Mouse (Mus musculus) intestine, embryonic 14.5 days (tissue): ENCODE results near the gene Asic2. TPM values are rescaled to one million over a fixed set of nuclear protein-coding genes. Genes with fewer than 3 reads are reported as not detected.
A peak's percentile ranks its signal among the peaks of the same experiment; 100 is the strongest.
"Not testable (repeated sequence)": the region's sequence is repeated elsewhere in the genome, so short reads cannot be mapped to it uniquely, and the experiment has no call there.

ENCODE experiments used
- ATAC-seq: fragments of 200-750 bp; cut with Nextera tagmentation; replicated peaks from 2 replicates; pipeline ENCODE4 v1.8.0; 2017; ENCODE audit warnings: low read depth, moderate number of reproducible peaks, moderate TSS enrichment, moderate library complexity; ENCODE audit not compliant: low FRiP score, low TSS enrichment
- DNase-seq: peaks from one replicate; pipeline ENCODE4 v3.0.0-alpha.2; 2018; ENCODE audit warnings: low spot score
- H3K27ac ChIP-seq: fragments of 300-500 bp; sonication (generic); 2 replicates; pipeline ENCODE4 v1.5.1; 2014; ENCODE audit warnings: low read depth, mild to moderate bottlenecking, control low read depth
- H3K27me3 ChIP-seq: fragments of 300-500 bp; sonication (generic); replicated peaks from 2 replicates; pipeline ENCODE4 v1.6.1; 2014; ENCODE audit warnings: low read length, control low read depth; ENCODE audit not compliant: control insufficient read depth, insufficient read depth
- H3K36me3 ChIP-seq: fragments of 300-500 bp; sonication (generic); 2 replicates; pipeline ENCODE4 v1.6.1; 2014; ENCODE audit warnings: low read length, control low read depth; ENCODE audit not compliant: control insufficient read depth, insufficient read depth
- H3K4me1 ChIP-seq: fragments of 300-500 bp; sonication (generic); replicated peaks from 2 replicates; pipeline ENCODE4 v1.6.1; 2014; ENCODE audit warnings: low read length, control low read depth, mixed read lengths; ENCODE audit not compliant: control insufficient read depth, insufficient read depth
- H3K4me2 ChIP-seq: fragments of 300-500 bp; sonication (generic); 2 replicates; pipeline ENCODE4 v1.6.1; 2014; ENCODE audit warnings: low read length
- H3K4me3 ChIP-seq: fragments of 300-500 bp; sonication (generic); 2 replicates; pipeline ENCODE4 v1.5.1; 2014; ENCODE audit warnings: low read depth, low read length, control low read depth, mixed read lengths
- H3K9ac ChIP-seq: fragments of 300-500 bp; sonication (generic); 2 replicates; pipeline ENCODE4 v1.6.1; 2014; ENCODE audit warnings: mild to moderate bottlenecking, low read length
- H3K9me3 ChIP-seq: fragments of 300-500 bp; sonication (generic); 2 replicates; pipeline ENCODE4 v1.6.1; 2016; ENCODE audit warnings: low read length, control low read depth; ENCODE audit not compliant: control insufficient read depth
- WGBS: fragments of 180-500 bp; shearing (Covaris S2); extraction: QIAGEN DNeasy Blood & Tissue Kit; methylation state at CpG from one replicate; pipeline ENCODE4 v1.1.7; 2014; 5-methylcytosine and 5-hydroxymethylcytosine counted together
- polyA plus RNA-seq: library from polyadenylated mRNA; unstranded; fragments of >200 nt; fragmentation: Nextera tagmentation; extraction: Ambion mirVana; gene quantifications from 2 replicates; pipeline ENCODE4 v1.2.1, GENCODE M21; 2014

Asic2 gene
- polyA plus RNA-seq, 1 experiment from 2014 or later = 0.22 TPM

- Histone ChIP-seq H3K27ac (no peak overlapping the region), H3K36me3 (no peaks in the 10 kb centered on the region), H3K4me1 (no peaks in the 10 kb centered on the region), H3K4me3 (no peak overlapping the region), H3K9ac (no peak overlapping the region), H3K9me3 (no peaks in the 10 kb centered on the region), H3K27me3 (no peaks in the 10 kb centered on the region), H3K4me2 (no peak overlapping the region)
- WGBS = 75% methylated on average over 2 of the region's 2 CpGs
- ATAC-seq = no peak
- no peak for DNase-seq
Observed at GRCm38 (mm10) chr11:81263757-81264156, 704.5 kb downstream of the Asic2 start.

DNA sequence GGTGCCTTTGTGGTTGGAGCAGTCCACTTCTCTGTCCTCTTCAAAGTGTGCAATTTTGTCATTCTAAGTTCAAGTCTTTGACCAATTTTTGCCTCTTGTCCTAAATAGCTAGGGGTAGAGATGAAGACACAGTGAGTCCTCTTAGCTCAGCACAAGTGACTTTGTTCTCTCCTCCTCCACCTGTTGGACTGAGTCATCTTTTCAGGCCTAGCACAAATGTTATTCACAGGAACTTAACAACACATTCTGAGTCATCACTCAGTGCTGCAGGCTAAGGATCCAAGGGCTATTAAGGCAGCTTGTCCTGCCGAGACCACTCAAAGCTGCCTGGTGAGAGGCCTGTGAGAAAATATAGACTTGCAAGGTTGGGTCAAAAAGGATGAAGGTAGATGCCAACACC, 705.1 kb downstream of the Asic2 start:
- no peak for ATAC-seq
- Histone ChIP-seq H3K9ac (no peak overlapping the region), H3K36me3 (no peaks in the 10 kb centered on the region), H3K9me3 (no peaks in the 10 kb centered on the region), H3K4me2 (no peak overlapping the region), H3K27me3 (no peaks in the 10 kb centered on the region), H3K4me1 (no peaks in the 10 kb centered on the region), H3K27ac (no peak overlapping the region), H3K4me3 (no peak overlapping the region)
- WGBS = 66% methylated on average over 1 of the region's 1 CpGs
- DNase-seq = no peak

DNA sequence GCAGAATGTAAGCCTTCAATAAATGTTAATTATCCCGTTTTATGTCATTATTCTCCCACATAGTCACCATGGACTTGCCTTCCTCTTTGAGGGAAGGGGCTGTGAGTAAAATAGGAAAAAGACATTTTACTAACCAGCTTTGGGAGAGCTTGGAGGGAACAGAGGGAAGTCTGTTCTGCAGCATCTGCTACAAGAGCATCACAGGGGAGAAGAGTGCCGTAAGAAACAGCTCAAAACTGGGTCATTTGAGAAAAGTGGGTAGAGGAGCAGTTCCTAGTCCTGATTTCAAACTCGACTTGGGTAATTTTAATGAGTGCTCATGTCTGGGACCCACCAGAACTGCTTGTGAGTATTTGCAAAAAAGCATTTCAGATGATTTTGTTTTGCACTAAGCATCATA, 707.0 kb downstream of the Asic2 start:
- H3K4me3 ChIP-seq = no peak overlapping the region
- H3K27me3 ChIP-seq = no peaks in the 10 kb centered on the region
- H3K9ac ChIP-seq = no peak overlapping the region
- WGBS = 86% methylated on average over 3 of the region's 3 CpGs
- H3K4me1 ChIP-seq = no peaks in the 10 kb centered on the region
- no peaks in the 10 kb centered on the region for H3K36me3 ChIP-seq
- no peaks in the 10 kb centered on the region for H3K9me3 ChIP-seq
- H3K27ac ChIP-seq = no peak overlapping the region
- H3K4me2 ChIP-seq = no peak overlapping the region
- DNase-seq (no peak), ATAC-seq (no peak)

GRCm38 (mm10) chr11:81241183-81241582, 727.1 kb downstream of the Asic2 start:
- DNase-seq, H3K27ac ChIP-seq, H3K4me2 ChIP-seq, H3K9ac ChIP-seq, H3K27me3 ChIP-seq, H3K4me1 ChIP-seq, H3K9me3 ChIP-seq, ATAC-seq, H3K4me3 ChIP-seq, H3K36me3 ChIP-seq: not testable (repeated sequence)
- 95% methylated on average over 18 of the region's 18 CpGs for WGBS

- Histone ChIP-seq H3K9ac (no peak overlapping the region), H3K4me1 (no peaks in the 10 kb centered on the region), H3K4me2 (no peak overlapping the region), H3K36me3 (no peaks in the 10 kb centered on the region), H3K27me3 (no peaks in the 10 kb centered on the region), H3K4me3 (no peak overlapping the region), H3K27ac (no peak overlapping the region), H3K9me3 (no peaks in the 10 kb centered on the region)
- DNase-seq (peak; percentile 59), ATAC-seq (no peak)
- 47% methylated on average over 13 of the region's 13 CpGs for WGBS
Observed at GRCm38 (mm10) chr11:81239966-81240681, 728.1 kb downstream of the Asic2 start.

GRCm38 (mm10) chr11:81239091-81239490, 729.2 kb downstream of the Asic2 start:
- no peak overlapping the region for H3K4me2 ChIP-seq
- DNase-seq (no peak), ATAC-seq (no peak)
- no peaks in the 10 kb centered on the region for H3K4me1 ChIP-seq
- no peak overlapping the region for H3K9ac ChIP-seq
- H3K9me3 ChIP-seq = no peaks in the 10 kb centered on the region
- H3K36me3 ChIP-seq = no peaks in the 10 kb centered on the region
- H3K27me3 ChIP-seq = no peaks in the 10 kb centered on the region
- H3K27ac ChIP-seq = no peak overlapping the region
- WGBS = 70% methylated on average over 2 of the region's 2 CpGs
- no peak overlapping the region for H3K4me3 ChIP-seq

GRCm38 (mm10) chr11:81236070-81236469, 732.2 kb downstream of the Asic2 start:
- Histone ChIP-seq H3K9me3 (no peaks in the 10 kb centered on the region), H3K4me1 (no peaks in the 10 kb centered on the region), H3K27ac (no peak overlapping the region), H3K4me3 (no peak overlapping the region), H3K27me3 (no peaks in the 10 kb centered on the region), H3K36me3 (no peaks in the 10 kb centered on the region), H3K9ac (no peak overlapping the region), H3K4me2 (no peak overlapping the region)
- DNase-seq (no peak), ATAC-seq (no peak)
- 86% methylated on average over 2 of the region's 2 CpGs for WGBS

DNA sequence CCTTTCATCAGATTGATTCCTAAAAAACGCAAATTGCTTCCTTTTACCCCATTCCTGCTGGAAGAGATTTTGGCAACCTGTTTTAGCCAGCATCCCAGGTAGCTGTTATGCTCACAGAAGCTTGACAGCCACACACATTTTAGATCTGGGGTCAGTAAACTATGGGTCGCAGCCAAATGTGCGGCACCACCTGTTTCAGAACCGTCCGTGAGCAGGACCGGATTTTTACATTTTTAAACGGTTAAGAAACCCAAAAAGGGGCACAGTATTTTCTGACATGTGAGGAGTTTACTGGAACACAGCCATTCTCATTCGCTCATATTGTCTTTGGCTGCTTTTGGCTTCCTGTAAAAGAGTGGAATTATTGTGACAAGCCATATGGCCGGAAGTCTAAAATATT, 744.9 kb downstream of the Asic2 start:
- Histone ChIP-seq H3K36me3 (no peaks in the 10 kb centered on the region), H3K27ac (no peak overlapping the region), H3K9ac (no peak overlapping the region), H3K4me3 (no peak overlapping the region), H3K27me3 (no peaks in the 10 kb centered on the region), H3K9me3 (no peaks in the 10 kb centered on the region), H3K4me1 (no peaks in the 10 kb centered on the region), H3K4me2 (no peak overlapping the region)
- DNase-seq = no peak
- ATAC-seq = no peak
- 80% methylated on average over 9 of the region's 9 CpGs for WGBS

DNA sequence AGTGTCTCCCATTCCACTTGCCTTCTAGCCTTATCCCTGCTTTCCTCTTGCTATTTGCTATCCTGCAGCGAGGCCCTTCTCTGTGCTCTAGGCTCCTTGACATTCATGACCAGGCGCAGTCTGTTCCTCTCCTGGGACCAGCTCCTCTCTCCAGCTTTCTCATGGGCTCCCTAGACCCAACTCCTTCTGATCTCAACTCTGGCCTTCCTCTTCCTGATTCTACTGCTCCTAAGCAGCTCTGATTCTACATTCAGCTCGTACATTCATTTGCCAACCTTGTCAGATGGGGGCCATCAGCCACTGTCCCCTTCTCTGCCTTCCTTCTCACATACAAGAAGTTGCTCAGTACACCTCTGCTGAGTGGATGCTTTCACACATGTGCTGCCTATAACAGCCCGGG, 747.5 kb downstream of the Asic2 start:
- Histone ChIP-seq H3K36me3 (no peaks in the 10 kb centered on the region), H3K9me3 (no peaks in the 10 kb centered on the region), H3K27me3 (no peaks in the 10 kb centered on the region), H3K4me1 (no peaks in the 10 kb centered on the region), H3K9ac (no peak overlapping the region), H3K4me2 (no peak overlapping the region), H3K4me3 (no peak overlapping the region), H3K27ac (no peak overlapping the region)
- no peak for ATAC-seq
- WGBS = 80% methylated on average over 4 of the region's 4 CpGs
- no peak for DNase-seq
